Mouse (Mus musculus) E14TG2a.4 (cell line): Measurements from ENCODE around the gene Stap2.

Experiments
- CTCF ChIP-seq: conservative IDR thresholded peaks from 2 replicates; pipeline ENCODE4 v1.5.1; 2014; ENCODE audit warnings: low read length
- POU5F1 ChIP-seq: IDR thresholded peaks from 2 replicates; pipeline ENCODE4 v1.6.1; 2014; ENCODE audit warnings: low read length, borderline replicate concordance

DNA sequence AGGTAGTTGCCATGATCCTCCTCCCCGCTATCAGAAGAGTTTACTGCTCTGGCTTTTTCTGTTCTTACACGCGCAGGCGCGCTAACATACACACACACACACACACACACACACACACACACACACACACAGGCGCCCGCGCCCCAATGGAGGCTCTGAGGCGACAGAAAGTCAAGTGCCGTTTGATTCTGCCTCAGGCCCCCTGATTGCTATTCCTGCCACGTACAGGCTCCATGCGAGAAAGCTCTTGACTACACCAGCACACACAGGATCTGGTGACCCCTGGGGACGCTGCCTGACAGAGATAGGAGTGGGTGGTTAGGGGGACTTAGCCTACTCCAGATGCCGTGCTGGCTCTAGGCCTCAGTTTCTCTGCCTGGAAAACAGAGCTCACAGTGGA is 35.8 kb downstream of the Stap2 start:
- TF ChIP-seq CTCF, result no peak
- no peak for TF ChIP-seq POU5F1
